Mouse (Mus musculus) hindbrain, embryonic 16.5 days (tissue): Measurements from ENCODE around the gene Adra2a. TPM values are rescaled to one million over a fixed set of nuclear protein-coding genes. Genes with fewer than 3 reads are reported as not detected.

Experiments
- ATAC-seq: fragments of 200-750 bp; cut with Nextera tagmentation; 2 replicates; pipeline ENCODE4 v1.8.0; 2017; ENCODE audit warnings: moderate TSS enrichment, moderate library complexity
- H3K27ac ChIP-seq: fragments of 300-500 bp; sonication (generic); 2 replicates; pipeline ENCODE4 v1.5.1; 2014; ENCODE audit warnings: low read depth, mild to moderate bottlenecking, control low read depth, low read length, moderate library complexity
- H3K27me3 ChIP-seq: fragments of 300-500 bp; sonication (generic); replicated peaks from 2 replicates; pipeline ENCODE4 v1.6.1; 2014; ENCODE audit warnings: low read length; ENCODE audit not compliant: control insufficient read depth, insufficient read depth
- H3K36me3 ChIP-seq: fragments of 300-500 bp; sonication (generic); 2 replicates; pipeline ENCODE4 v1.6.1; 2014; ENCODE audit warnings: mild to moderate bottlenecking, low read length, moderate library complexity, mixed read lengths; ENCODE audit not compliant: control insufficient read depth, insufficient read depth
- H3K4me1 ChIP-seq: fragments of 300-500 bp; sonication (generic); 2 replicates; pipeline ENCODE4 v1.6.1; 2014; ENCODE audit warnings: low read depth, low read length; ENCODE audit not compliant: control insufficient read depth, insufficient read depth
- H3K4me2 ChIP-seq: fragments of 300-500 bp; sonication (generic); 2 replicates; pipeline ENCODE4 v1.6.1; 2014; ENCODE audit warnings: mild to moderate bottlenecking, low read length, control low read depth, moderate library complexity
- H3K4me3 ChIP-seq: fragments of 300-500 bp; sonication (generic); 2 replicates; pipeline ENCODE4 v1.5.1; 2014; ENCODE audit warnings: mild to moderate bottlenecking, low read length, control low read depth, moderate library complexity
- H3K9ac ChIP-seq: fragments of 300-500 bp; sonication (generic); 2 replicates; pipeline ENCODE4 v1.6.1; 2014; ENCODE audit warnings: low read depth, mild to moderate bottlenecking, control low read depth, low read length, moderate library complexity
- H3K9me3 ChIP-seq: fragments of 300-500 bp; sonication (generic); 2 replicates; pipeline ENCODE4 v1.6.1; 2014; ENCODE audit warnings: mild to moderate bottlenecking, low read length, moderate library complexity; ENCODE audit not compliant: control insufficient read depth
- WGBS: fragments of 180-500 bp; shearing (Covaris S2); extraction: QIAGEN DNeasy Blood & Tissue Kit; methylation state at CpG from one replicate; pipeline ENCODE4 v1.1.7; 2014; 5-methylcytosine and 5-hydroxymethylcytosine counted together
- polyA plus RNA-seq: library from polyadenylated mRNA; unstranded; fragments of >200 nt; fragmentation: Nextera tagmentation; extraction: Ambion mirVana; gene quantifications from 2 replicates; pipeline ENCODE4 v1.2.1, GENCODE M21; 2015

The Adra2a gene
- 3.8 and 4.1 TPM in 2 replicates for polyA plus RNA-seq

DNA sequence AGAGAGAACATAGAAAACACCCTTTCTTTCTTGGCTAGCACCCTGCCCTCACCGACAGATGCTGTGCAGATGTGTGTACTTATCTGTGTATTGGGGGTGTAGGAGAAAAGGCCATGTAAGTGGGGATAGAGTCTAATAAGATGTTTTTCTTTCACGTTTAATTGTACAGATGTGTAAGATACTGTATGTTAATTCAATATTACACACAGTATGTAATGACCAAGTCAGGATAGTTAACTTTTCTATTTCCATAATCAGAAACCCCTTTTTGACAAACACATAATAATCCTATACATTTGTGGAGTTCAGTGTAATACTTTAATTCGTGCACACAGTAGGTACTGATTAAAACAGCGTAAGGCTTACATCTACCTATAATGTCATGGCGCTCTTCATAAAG is at the start of gene Adra2a:
Gene Adra2a (plus strand): TSS at position 301 of the 400 bp plus-strand sequence.
- WGBS, result 71% methylated on average over 5 of the region's 5 CpGs
- peak within 1 kb of the TSS; percentile 97 for H3K4me2 ChIP-seq

DNA sequence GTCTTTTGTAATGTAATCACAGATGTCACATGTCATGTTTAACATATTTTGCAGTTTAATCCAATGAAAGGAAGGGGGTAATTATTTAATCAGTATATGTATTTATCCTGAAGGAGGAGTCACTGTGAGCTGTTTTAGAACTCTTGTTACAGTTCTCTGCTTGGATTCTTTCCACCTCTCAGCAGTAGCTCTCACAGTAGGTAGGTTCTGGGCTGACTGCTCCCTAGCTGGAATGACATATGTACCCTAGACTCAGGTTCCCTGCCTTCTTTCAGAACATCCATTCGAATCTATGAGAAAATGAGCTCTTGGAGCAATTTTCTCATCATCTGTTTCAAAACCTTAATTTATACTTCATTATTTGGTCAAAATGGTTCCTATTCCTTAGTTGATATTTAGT is 49.7 kb upstream of the Adra2a start:
- H3K27me3 ChIP-seq, result no peaks in the 10 kb centered on the region
- H3K4me1 ChIP-seq, result no peaks in the 10 kb centered on the region
- WGBS, result 71% methylated on average over 1 of the region's 1 CpGs
- no peak overlapping the region for H3K4me2 ChIP-seq
- no peak overlapping the region for H3K4me3 ChIP-seq
- H3K9me3 ChIP-seq, result no peaks in the 10 kb centered on the region
- H3K9ac ChIP-seq, result no peak overlapping the region
- H3K27ac ChIP-seq, result no peak overlapping the region
- no peaks in the 10 kb centered on the region for H3K36me3 ChIP-seq
- no peak for ATAC-seq

More for the DNA sequence above, at the start of gene Adra2a:
- peaks cover 4% of the 10 kb centered on the region for H3K27me3 ChIP-seq
- no peaks in the 10 kb centered on the region for H3K9me3 ChIP-seq
- peak within 1 kb of the TSS; percentile 63 for H3K4me3 ChIP-seq
- H3K4me1 ChIP-seq, result peaks cover 30% of the 10 kb centered on the region
- peak within 1 kb of the TSS; percentile 82 for H3K9ac ChIP-seq
- no peaks in the 10 kb centered on the region for H3K36me3 ChIP-seq
- no peak for ATAC-seq
- peak within 1 kb of the TSS; percentile 81 for H3K27ac ChIP-seq

DNA sequence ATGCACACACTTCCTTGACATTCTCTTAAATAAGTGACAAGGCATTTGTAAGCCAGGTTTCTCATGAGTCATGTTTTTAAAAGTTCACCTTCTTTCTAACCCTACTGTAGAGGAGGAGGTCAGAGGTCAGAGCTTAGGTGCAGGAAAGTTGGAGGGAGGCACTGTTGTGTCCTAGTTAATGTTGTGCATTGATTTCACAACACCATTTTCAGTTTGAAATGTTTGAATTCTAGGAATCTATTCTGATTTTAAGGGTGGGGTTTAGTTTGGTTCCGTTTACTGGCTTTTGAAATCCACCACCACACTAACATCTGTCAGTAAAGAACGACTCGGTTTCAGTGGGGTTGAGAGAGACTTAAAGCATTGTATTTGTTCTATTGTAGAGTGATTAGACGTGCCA is 33.0 kb upstream of the Adra2a start:
- H3K9me3 ChIP-seq, result no peaks in the 10 kb centered on the region
- H3K4me3 ChIP-seq, result no peak overlapping the region
- no peak for ATAC-seq
- H3K27ac ChIP-seq, result no peak overlapping the region
- H3K27me3 ChIP-seq, result no peaks in the 10 kb centered on the region
- H3K9ac ChIP-seq, result no peak overlapping the region
- no peak overlapping the region for H3K4me2 ChIP-seq
- no peaks in the 10 kb centered on the region for H3K4me1 ChIP-seq
- 70% methylated on average over 4 of the region's 4 CpGs for WGBS
- no peaks in the 10 kb centered on the region for H3K36me3 ChIP-seq

DNA sequence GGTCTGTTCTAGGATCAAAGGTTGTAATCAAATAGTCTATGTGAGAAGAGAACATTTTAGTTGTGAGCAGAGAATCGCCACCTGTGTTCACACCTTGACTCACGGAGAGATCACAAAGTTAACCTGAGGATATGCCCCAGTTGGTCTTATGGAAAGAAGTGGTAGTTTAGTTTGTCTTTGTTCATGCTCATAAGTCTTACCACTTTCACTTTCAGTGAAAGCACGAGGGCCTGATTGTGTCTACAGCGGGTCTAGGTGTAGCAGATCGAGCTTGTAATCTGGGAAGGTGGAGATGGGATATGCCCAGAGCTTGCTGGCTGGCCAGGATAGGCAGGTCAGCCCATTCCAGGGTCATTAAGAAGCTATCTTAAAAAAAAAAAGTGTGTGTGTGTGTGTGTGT is 29.0 kb upstream of the Adra2a start:
- no peaks in the 10 kb centered on the region for H3K36me3 ChIP-seq
- H3K4me2 ChIP-seq, result no peak overlapping the region
- no peak overlapping the region for H3K9ac ChIP-seq
- no peak overlapping the region for H3K27ac ChIP-seq
- no peaks in the 10 kb centered on the region for H3K4me1 ChIP-seq
- WGBS, result 97% methylated on average over 5 of the region's 5 CpGs
- H3K9me3 ChIP-seq, result no peaks in the 10 kb centered on the region
- H3K4me3 ChIP-seq, result no peak overlapping the region
- ATAC-seq, result no peak
- H3K27me3 ChIP-seq, result no peaks in the 10 kb centered on the region

DNA sequence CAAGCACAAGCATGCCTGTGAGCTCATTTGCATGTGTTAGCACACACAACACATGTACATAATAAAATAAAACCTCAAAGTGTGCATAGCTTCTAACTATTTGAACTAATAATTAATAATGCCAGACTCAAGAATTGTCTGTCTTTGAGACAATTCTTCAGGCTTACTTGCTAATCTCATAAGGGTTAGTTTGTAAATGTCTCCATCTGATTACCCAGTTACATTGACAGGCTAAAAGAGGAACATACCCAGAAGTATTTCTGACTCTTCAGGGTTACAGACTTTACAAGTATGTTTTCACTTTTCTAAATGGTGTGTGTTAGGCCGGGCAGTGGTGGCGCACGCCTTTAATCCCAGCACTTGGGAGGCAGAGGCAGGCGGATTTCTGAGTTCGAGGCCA is 28.4 kb upstream of the Adra2a start:
- no peak for ATAC-seq
- Histone ChIP-seq H3K4me1 (no peaks in the 10 kb centered on the region), H3K36me3 (no peaks in the 10 kb centered on the region), H3K4me3 (no peak overlapping the region), H3K9ac (no peak overlapping the region), H3K4me2 (no peak overlapping the region), H3K27ac (no peak overlapping the region), H3K9me3 (no peaks in the 10 kb centered on the region), H3K27me3 (no peaks in the 10 kb centered on the region)
- WGBS, result 98% methylated on average over 5 of the region's 5 CpGs

DNA sequence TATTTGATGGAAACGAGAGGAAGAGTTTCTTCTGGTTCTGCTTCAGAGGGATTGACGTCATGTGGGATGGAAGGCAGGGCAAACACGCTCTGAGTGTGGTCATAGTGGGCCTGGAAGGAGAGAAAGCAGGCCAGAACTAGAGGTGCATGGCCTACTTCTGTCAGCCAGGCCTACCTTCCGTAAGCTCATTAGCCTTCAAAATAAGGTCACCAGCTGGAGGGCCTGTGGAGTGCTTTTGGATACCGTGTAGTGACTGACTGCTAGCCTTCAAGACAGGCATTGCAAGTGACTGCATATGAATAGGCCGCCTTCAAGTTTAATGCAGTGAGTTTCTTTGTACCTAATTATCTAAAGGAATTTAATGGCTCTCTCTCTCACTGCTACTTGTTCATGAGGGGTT is 8.9 kb upstream of the Adra2a start:
- ATAC-seq, result no peak
- 82% methylated on average over 6 of the region's 6 CpGs for WGBS
- no peak overlapping the region for H3K4me3 ChIP-seq
- H3K4me2 ChIP-seq, result no peak overlapping the region
- no peaks in the 10 kb centered on the region for H3K27me3 ChIP-seq
- no peaks in the 10 kb centered on the region for H3K4me1 ChIP-seq
- H3K36me3 ChIP-seq, result peaks cover 11% of the 10 kb centered on the region
- H3K27ac ChIP-seq, result no peak overlapping the region
- no peaks in the 10 kb centered on the region for H3K9me3 ChIP-seq
- no peak overlapping the region for H3K9ac ChIP-seq

DNA sequence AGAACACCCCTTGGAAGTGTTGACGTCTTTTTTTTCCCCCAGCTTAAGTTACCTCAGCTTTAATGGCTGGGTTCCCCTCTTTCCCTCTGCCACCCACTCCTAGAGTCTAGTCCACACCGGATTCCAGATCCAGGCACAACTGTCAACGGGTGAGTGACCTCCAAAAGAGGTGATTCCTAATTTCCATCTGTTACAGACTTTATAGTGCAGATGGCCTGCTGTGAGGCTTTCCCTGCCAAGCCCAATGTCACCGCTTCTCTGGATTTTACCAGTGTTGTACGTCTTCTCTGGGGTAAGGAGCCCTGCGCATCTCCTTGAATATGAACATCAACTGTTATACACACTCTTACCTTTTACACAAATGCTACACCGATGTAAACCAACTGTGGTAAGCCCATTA is 4.5 kb upstream of the Adra2a start:
- no peaks in the 10 kb centered on the region for H3K4me1 ChIP-seq
- H3K9me3 ChIP-seq, result no peaks in the 10 kb centered on the region
- H3K9ac ChIP-seq, result no peak overlapping the region
- no peaks in the 10 kb centered on the region for H3K27me3 ChIP-seq
- H3K4me2 ChIP-seq, result no peak overlapping the region
- no peak for ATAC-seq
- peaks cover 3% of the 10 kb centered on the region; the same call in 1 of the 2 replicates for H3K36me3 ChIP-seq
- WGBS, result 73% methylated on average over 7 of the region's 7 CpGs
- no peak overlapping the region for H3K27ac ChIP-seq
- H3K4me3 ChIP-seq, result no peak overlapping the region

DNA sequence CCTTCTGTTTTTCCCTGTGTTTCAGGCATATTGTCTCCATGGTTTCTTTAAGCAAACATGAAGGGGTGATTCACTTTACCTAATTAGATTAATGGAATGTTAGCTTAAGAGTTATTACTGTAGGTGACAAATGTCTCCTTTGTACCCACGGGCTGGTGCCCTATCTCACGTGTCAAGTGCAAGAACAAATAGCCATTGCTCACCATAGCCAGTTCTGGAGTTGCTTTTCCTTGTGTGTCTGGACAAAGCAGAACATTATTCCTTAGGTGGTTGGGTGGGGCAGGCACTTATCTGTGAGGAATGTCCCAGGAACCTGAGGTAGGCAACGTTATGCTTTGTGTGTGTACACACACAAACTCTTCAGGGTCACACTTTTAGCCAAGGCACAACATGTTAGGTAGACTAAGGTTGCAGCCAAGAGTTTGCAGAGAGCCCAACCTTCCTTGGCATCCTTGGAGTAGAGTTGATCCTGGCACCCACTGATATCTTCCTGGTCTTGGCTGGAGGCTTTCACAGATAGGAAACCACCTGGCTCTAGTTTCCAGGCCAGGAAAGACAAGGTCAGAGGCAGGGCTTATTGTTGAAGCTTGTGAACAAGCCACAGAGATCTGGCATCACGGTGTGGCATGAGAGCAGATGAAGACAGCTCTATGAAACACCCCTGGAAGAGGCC is 3.5 kb upstream of the Adra2a start:
- Histone ChIP-seq H3K36me3 (peaks cover 3% of the 10 kb centered on the region; the same call in 1 of the 2 replicates), H3K27me3 (no peaks in the 10 kb centered on the region; the same call in 1 of the 2 replicates), H3K4me2 (no peak overlapping the region), H3K4me1 (peaks cover 3% of the 10 kb centered on the region; the same call in 1 of the 2 replicates), H3K9ac (no peak overlapping the region), H3K9me3 (no peaks in the 10 kb centered on the region), H3K4me3 (no peak overlapping the region), H3K27ac (no peak overlapping the region)
- 66% methylated on average over 4 of the region's 4 CpGs for WGBS
- ATAC-seq, result no peak

DNA sequence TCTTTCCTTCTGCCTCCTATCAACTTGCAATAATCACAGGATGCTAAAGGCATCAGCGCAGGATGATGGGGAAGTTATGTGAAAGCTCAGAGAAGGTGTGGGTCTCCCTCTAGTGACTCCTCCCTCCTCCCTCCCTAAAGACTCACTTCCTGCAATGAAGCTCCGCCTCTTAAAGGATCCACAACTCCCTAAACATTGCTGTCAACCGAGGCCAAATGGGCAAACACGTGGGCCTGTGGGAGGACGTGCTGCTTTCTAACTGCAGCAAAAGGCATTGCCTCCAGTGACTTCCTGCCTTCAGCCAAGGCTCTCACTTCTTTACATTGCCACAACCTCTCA is 3.0 kb upstream of the Adra2a start:
- no peak for ATAC-seq
- Histone ChIP-seq H3K4me3 (no peak overlapping the region), H3K27me3 (no peaks in the 10 kb centered on the region; the same call in 1 of the 2 replicates), H3K27ac (no peak overlapping the region), H3K9ac (no peak overlapping the region), H3K4me1 (peaks cover 8% of the 10 kb centered on the region), H3K4me2 (no peak overlapping the region), H3K36me3 (peaks cover 3% of the 10 kb centered on the region; the same call in 1 of the 2 replicates), H3K9me3 (no peaks in the 10 kb centered on the region)
- WGBS, result 29% methylated on average over 5 of the region's 5 CpGs
